Mouse (Mus musculus): ENCODE data around the gene Sox6.
"Not testable (repeated sequence)": the region's sequence is repeated elsewhere in the genome, so short reads cannot be mapped to it uniquely, and the experiment has no call there.

Sox6 gene

GRCm38 (mm10) chr7:115662121-115662520 lies 376.5 kb downstream of the Sox6 start:
- ATAC-seq (ENCODE audit: low TSS enrichment), result no peak

- no peak for ATAC-seq (ENCODE audit: low TSS enrichment)
Observed at GRCm38 (mm10) chr7:115646696-115647095, 391.9 kb downstream of the Sox6 start.

GRCm38 (mm10) chr7:115645971-115646447 lies 392.6 kb downstream of the Sox6 start:
- peak; percentile 34; the same call in 1 of the 2 replicates for ATAC-seq (ENCODE audit: low TSS enrichment)

GRCm38 (mm10) chr7:115645272-115645970 lies 393.2 kb downstream of the Sox6 start:
- ATAC-seq (ENCODE audit: low TSS enrichment), result no peak

- ATAC-seq (ENCODE audit: low TSS enrichment), result no peak
Observed at GRCm38 (mm10) chr7:115630691-115631090, 407.9 kb downstream of the Sox6 start.

- ATAC-seq (ENCODE audit: low TSS enrichment), result no peak
Observed at GRCm38 (mm10) chr7:115630287-115630686, 408.3 kb downstream of the Sox6 start.

GRCm38 (mm10) chr7:115628766-115629165 lies 409.8 kb downstream of the Sox6 start:
- ATAC-seq (ENCODE audit: low TSS enrichment), result no peak

- no peak; the same call in 1 of the 2 replicates for ATAC-seq (ENCODE audit: low TSS enrichment)
Observed at GRCm38 (mm10) chr7:115625956-115626355, 412.6 kb downstream of the Sox6 start.

GRCm38 (mm10) chr7:115624907-115625552 lies 413.6 kb downstream of the Sox6 start:
- ATAC-seq (ENCODE audit: low TSS enrichment), result peak; percentile 44

GRCm38 (mm10) chr7:115624451-115624850 lies 414.1 kb downstream of the Sox6 start:
- no peak for ATAC-seq (ENCODE audit: low TSS enrichment)

- ATAC-seq (ENCODE audit: low TSS enrichment), result no peak
Observed at GRCm38 (mm10) chr7:115615697-115616237, 422.8 kb downstream of the Sox6 start.

GRCm38 (mm10) chr7:115607485-115607884 lies 431.1 kb downstream of the Sox6 start:
- ATAC-seq (ENCODE audit: low TSS enrichment), result no peak

GRCm38 (mm10) chr7:115606125-115606524 lies 432.5 kb downstream of the Sox6 start:
- ATAC-seq (ENCODE audit: low TSS enrichment), result not testable (repeated sequence)

GRCm38 (mm10) chr7:115604883-115605282 lies 433.7 kb downstream of the Sox6 start:
- no peak for ATAC-seq (ENCODE audit: low TSS enrichment)

- ATAC-seq (ENCODE audit: low TSS enrichment), result peak; percentile 87
Observed at GRCm38 (mm10) chr7:115597376-115597775, 441.2 kb downstream of the Sox6 start.

GRCm38 (mm10) chr7:115580461-115580860 lies 458.1 kb downstream of the Sox6 start:
- no peak for ATAC-seq (ENCODE audit: low TSS enrichment)

- no peak for ATAC-seq (ENCODE audit: low TSS enrichment)
Observed at GRCm38 (mm10) chr7:115579826-115580225, 458.8 kb downstream of the Sox6 start.

GRCm38 (mm10) chr7:115576387-115576786 lies 462.2 kb downstream of the Sox6 start:
- ATAC-seq (ENCODE audit: low TSS enrichment), result no peak

GRCm38 (mm10) chr7:115574834-115575233 lies 463.8 kb downstream of the Sox6 start:
- no peak for ATAC-seq (ENCODE audit: low TSS enrichment)

- peak; percentile 34 for ATAC-seq (ENCODE audit: low TSS enrichment)
Observed at GRCm38 (mm10) chr7:115568821-115569240, 469.8 kb downstream of the Sox6 start.

- ATAC-seq (ENCODE audit: low TSS enrichment), result peak; percentile 74
Observed at GRCm38 (mm10) chr7:115568301-115568700, 470.3 kb downstream of the Sox6 start.

GRCm38 (mm10) chr7:115566818-115567217 lies 471.8 kb downstream of the Sox6 start:
- no peak for ATAC-seq (ENCODE audit: low TSS enrichment)

- no peak for ATAC-seq (ENCODE audit: low TSS enrichment)
Observed at GRCm38 (mm10) chr7:115565060-115565426, 473.6 kb downstream of the Sox6 start.

All from frontal cortex, adult (tissue).